Mouse (Mus musculus): ENCODE measurements around the gene Fbxw7. TPM values are rescaled to one million over a fixed set of nuclear protein-coding genes. Genes with fewer than 3 reads are reported as not detected.
A peak's percentile ranks its signal among the peaks of the same experiment; 100 is the strongest.

Fbxw7 gene
- polyA plus RNA-seq, 1 experiment, result 3.4 TPM

- Histone ChIP-seq H3K4me1 (ENCODE audit: control insufficient read depth, insufficient read depth, insufficient read length) (peaks cover 5% of the 10 kb centered on the region; the same call in 1 of the 2 replicates), H3K36me3 (ENCODE audit: control insufficient read depth, insufficient read depth, low read length) (no peaks in the 10 kb centered on the region), H3K27me3 (ENCODE audit: control insufficient read depth, insufficient read depth, low read length) (no peaks in the 10 kb centered on the region), H3K27ac (ENCODE audit: insufficient read depth, low read length) (no peak overlapping the region), H3K4me3 (ENCODE audit: extremely low read depth, insufficient read depth, insufficient read length) (no peak overlapping the region)
- DNase-seq (ENCODE audit: low read depth in 1 of 2, low spot score in 2 of 2), result no peak
- TF ChIP-seq CTCF (IDR thresholded peaks at IDR 0.05; ENCODE audit: extremely low read depth, insufficient read depth, insufficient read length, insufficient replicate concordance), result no peak
- 80% methylated on average over 5 of the region's 5 CpGs for WGBS
These were observed 24.4 kb downstream of the Fbxw7 start for GRCm38 (mm10) chr3:84839499-84839898.

GRCm38 (mm10) chr3:84841271-84841670 is 26.2 kb downstream of the Fbxw7 start:
- H3K4me1 ChIP-seq (ENCODE audit: control insufficient read depth, insufficient read depth, insufficient read length), result peaks cover 5% of the 10 kb centered on the region; the same call in 1 of the 2 replicates
- no peak overlapping the region for H3K27ac ChIP-seq (ENCODE audit: insufficient read depth, low read length)
- no peak overlapping the region for H3K4me3 ChIP-seq (ENCODE audit: extremely low read depth, insufficient read depth, insufficient read length)
- no peak for DNase-seq (ENCODE audit: low read depth in 1 of 2, low spot score in 2 of 2)
- no peaks in the 10 kb centered on the region for H3K36me3 ChIP-seq (ENCODE audit: control insufficient read depth, insufficient read depth, low read length)
- WGBS, result 94% methylated on average over 4 of the region's 4 CpGs
- no peak for TF ChIP-seq CTCF (IDR thresholded peaks at IDR 0.05; ENCODE audit: extremely low read depth, insufficient read depth, insufficient read length, insufficient replicate concordance)
- TF ChIP-seq POLR2A (IDR thresholded peaks at IDR 0.05; ENCODE audit: low read depth, low read length), result no peak
- no peaks in the 10 kb centered on the region for H3K27me3 ChIP-seq (ENCODE audit: control insufficient read depth, insufficient read depth, low read length)

- H3K4me3 ChIP-seq (ENCODE audit: extremely low read depth, insufficient read depth, insufficient read length), result no peak overlapping the region
- no peak for DNase-seq (ENCODE audit: low read depth in 1 of 2, low spot score in 2 of 2)
- WGBS, result 82% methylated on average over 2 of the region's 2 CpGs
- H3K27me3 ChIP-seq (ENCODE audit: control insufficient read depth, insufficient read depth, low read length), result no peaks in the 10 kb centered on the region
- no peaks in the 10 kb centered on the region for H3K36me3 ChIP-seq (ENCODE audit: control insufficient read depth, insufficient read depth, low read length)
- H3K4me1 ChIP-seq (ENCODE audit: control insufficient read depth, insufficient read depth, insufficient read length), result peaks cover 3% of the 10 kb centered on the region; the same call in 1 of the 2 replicates
- TF ChIP-seq CTCF (IDR thresholded peaks at IDR 0.05; ENCODE audit: extremely low read depth, insufficient read depth, insufficient read length, insufficient replicate concordance) (no peak), POLR2A (IDR thresholded peaks at IDR 0.05; ENCODE audit: low read depth, low read length) (no peak)
- no peak overlapping the region for H3K27ac ChIP-seq (ENCODE audit: insufficient read depth, low read length)
These were observed 27.7 kb downstream of the Fbxw7 start for GRCm38 (mm10) chr3:84842793-84843192.

GRCm38 (mm10) chr3:84843594-84843993 is 28.5 kb downstream of the Fbxw7 start:
- WGBS, result 26% methylated on average over 1 of the region's 1 CpGs
- Histone ChIP-seq H3K36me3 (ENCODE audit: control insufficient read depth, insufficient read depth, low read length) (no peaks in the 10 kb centered on the region), H3K4me3 (ENCODE audit: extremely low read depth, insufficient read depth, insufficient read length) (no peak overlapping the region), H3K4me1 (ENCODE audit: control insufficient read depth, insufficient read depth, insufficient read length) (no peaks in the 10 kb centered on the region), H3K27me3 (ENCODE audit: control insufficient read depth, insufficient read depth, low read length) (no peaks in the 10 kb centered on the region), H3K27ac (ENCODE audit: insufficient read depth, low read length) (no peak overlapping the region)
- no peak for TF ChIP-seq CTCF (IDR thresholded peaks at IDR 0.05; ENCODE audit: extremely low read depth, insufficient read depth, insufficient read length, insufficient replicate concordance)
- no peak for TF ChIP-seq POLR2A (IDR thresholded peaks at IDR 0.05; ENCODE audit: low read depth, low read length)
- DNase-seq (ENCODE audit: low read depth in 1 of 2, low spot score in 2 of 2), result peak; percentile 29 to 32

GRCm38 (mm10) chr3:84848798-84849197 is 33.7 kb downstream of the Fbxw7 start:
- Histone ChIP-seq H3K27me3 (ENCODE audit: control insufficient read depth, insufficient read depth, low read length) (no peaks in the 10 kb centered on the region), H3K36me3 (ENCODE audit: control insufficient read depth, insufficient read depth, low read length) (no peaks in the 10 kb centered on the region), H3K4me1 (ENCODE audit: control insufficient read depth, insufficient read depth, insufficient read length) (peaks cover 4% of the 10 kb centered on the region), H3K4me3 (ENCODE audit: extremely low read depth, insufficient read depth, insufficient read length) (no peak overlapping the region), H3K27ac (ENCODE audit: insufficient read depth, low read length) (no peak overlapping the region)
- TF ChIP-seq CTCF (IDR thresholded peaks at IDR 0.05; ENCODE audit: extremely low read depth, insufficient read depth, insufficient read length, insufficient replicate concordance), result no peak
- no peak for TF ChIP-seq POLR2A (IDR thresholded peaks at IDR 0.05; ENCODE audit: low read depth, low read length)
- 58% methylated on average over 4 of the region's 4 CpGs for WGBS
- no peak for DNase-seq (ENCODE audit: low read depth in 1 of 2, low spot score in 2 of 2)

- Histone ChIP-seq H3K36me3 (ENCODE audit: control insufficient read depth, insufficient read depth, low read length) (no peaks in the 10 kb centered on the region), H3K4me3 (ENCODE audit: extremely low read depth, insufficient read depth, insufficient read length) (no peak overlapping the region), H3K27ac (ENCODE audit: insufficient read depth, low read length) (no peak overlapping the region), H3K4me1 (ENCODE audit: control insufficient read depth, insufficient read depth, insufficient read length) (peaks cover 9% of the 10 kb centered on the region), H3K27me3 (ENCODE audit: control insufficient read depth, insufficient read depth, low read length) (no peaks in the 10 kb centered on the region)
- TF ChIP-seq POLR2A (IDR thresholded peaks at IDR 0.05; ENCODE audit: low read depth, low read length) (no peak), CTCF (IDR thresholded peaks at IDR 0.05; ENCODE audit: extremely low read depth, insufficient read depth, insufficient read length, insufficient replicate concordance) (no peak)
- WGBS, result 89% methylated on average over 1 of the region's 1 CpGs
- no peak for DNase-seq (ENCODE audit: low read depth in 1 of 2, low spot score in 2 of 2)
These were observed 35.4 kb downstream of the Fbxw7 start for GRCm38 (mm10) chr3:84850418-84850817.

- no peaks in the 10 kb centered on the region for H3K27me3 ChIP-seq (ENCODE audit: control insufficient read depth, insufficient read depth, low read length)
- no peak for DNase-seq (ENCODE audit: low read depth in 1 of 2, low spot score in 2 of 2)
- whole genome bisulfite sequencing, result 85% methylated on average over 1 of the region's 1 CpGs
- no peaks in the 10 kb centered on the region for H3K36me3 ChIP-seq (ENCODE audit: control insufficient read depth, insufficient read depth, low read length)
- H3K4me1 ChIP-seq (ENCODE audit: control insufficient read depth, insufficient read depth, insufficient read length), result peaks cover 9% of the 10 kb centered on the region
- no peak overlapping the region for H3K4me3 ChIP-seq (ENCODE audit: extremely low read depth, insufficient read depth, insufficient read length)
- no peak overlapping the region for H3K27ac ChIP-seq (ENCODE audit: insufficient read depth, low read length)
- TF ChIP-seq CTCF (IDR thresholded peaks at IDR 0.05; ENCODE audit: extremely low read depth, insufficient read depth, insufficient read length, insufficient replicate concordance) (no peak), POLR2A (IDR thresholded peaks at IDR 0.05; ENCODE audit: low read depth, low read length) (no peak)
These were observed 36.7 kb downstream of the Fbxw7 start for GRCm38 (mm10) chr3:84851801-84852200.

Measured in spleen, adult 2 months (tissue).